Comparison of ENCODE assay signal across 10 mouse cellular contexts in genomic region chr12:83112283-83112682, GRCm38 (mm10).
DNase-seq lines count a peak whose midpoint lies in the region; ATAC-seq lines count a peak whose summit lies in the region.
"Had no signal": no experiment of that assay in that cellular context is flagged by ENCODE, and none has a peak within 500 bp of the region (broad histone marks: within the 10 kb centered on the region; RNA-seq: fewer than 3 reads in every experiment).

No protein-coding gene starts in this region.

- no peak for ATAC-seq in hindbrain, embryonic 13.5 days (ENCODE audit: low FRiP score)
- peak; percentile 34; the same call in 1 of the 2 replicates for ATAC-seq in neural tube, embryonic 15.5 days (ENCODE audit: low FRiP score)
- ATAC-seq: CD4-positive, CD25-positive, alpha-beta regulatory T cell, adult 4 months had no signal

- intact Hi-C loops in heart, postnatal 10 days (cut with DNase I): loop anchor here (1.0 to 5.0 kb wide), 2 partner anchors 39 to 310 kb away; no protein-coding TSS in a partner anchor

- no peaks in the 10 kb centered on the region for H3K27me3 ChIP-seq in heart, embryonic 10.5 days (ENCODE audit: insufficient read depth, poor library complexity, severe bottlenecking)
- H3K27me3 ChIP-seq in hindbrain, embryonic 13.5 days: no peaks in the 10 kb centered on the region
- no peaks in the 10 kb centered on the region for H3K27me3 ChIP-seq in neural tube, embryonic 15.5 days (replicated peaks)

- H3K27ac ChIP-seq in heart, embryonic 10.5 days: 0 out of 2 replicates have a peak overlapping the region, but pooled peaks have one; percentile 25
- 0 out of 2 replicates have a peak overlapping the region, but pooled peaks have one; percentile 20 for H3K27ac ChIP-seq in hindbrain, embryonic 13.5 days
- H3K27ac ChIP-seq in neural tube, embryonic 15.5 days (replicated peaks): no peak overlapping the region
- H3K27ac ChIP-seq: limb, embryonic 13.5 days had no signal

- H3K4me2 ChIP-seq in hindbrain, embryonic 13.5 days: no peak overlapping the region
- no peak overlapping the region for H3K4me2 ChIP-seq in neural tube, embryonic 15.5 days
- H3K4me2 ChIP-seq: limb, embryonic 13.5 days had no signal

- H3K9me3 ChIP-seq in heart, embryonic 10.5 days: no peaks in the 10 kb centered on the region
- no peaks in the 10 kb centered on the region for H3K9me3 ChIP-seq in hindbrain, embryonic 13.5 days
- no peaks in the 10 kb centered on the region for H3K9me3 ChIP-seq in neural tube, embryonic 15.5 days (replicated peaks)
- H3K9me3 ChIP-seq: limb, embryonic 13.5 days had no signal

- WGBS in heart, embryonic 10.5 days: 85% methylated on average over 5 of the region's 5 CpGs
- 86% methylated on average over 5 of the region's 5 CpGs for whole genome bisulfite sequencing in hindbrain, embryonic 13.5 days
- 82% methylated on average over 5 of the region's 5 CpGs for WGBS in neural tube, embryonic 15.5 days

- DNase-seq in heart, embryonic 10.5 days (ENCODE audit: low spot score): no peak
- no peak for DNase-seq in heart, postnatal 10 days
- peak; percentile 40 to 68 for DNase-seq in spleen, postnatal 4 days (ENCODE audit: low spot score in 2 of 2)
- DNase-seq in spleen, adult 12 weeks (ENCODE audit: low spot score): no peak
- DNase-seq in frontal cortex, postnatal 25 days (ENCODE audit: low spot score in 2 of 2): no peak
- no peak for DNase-seq in layer of hippocampus, postnatal 10 days (ENCODE audit: low spot score in 2 of 2)

- peaks cover 41% of the 10 kb centered on the region for H3K4me1 ChIP-seq in heart, embryonic 10.5 days
- peaks cover 32% of the 10 kb centered on the region for H3K4me1 ChIP-seq in hindbrain, embryonic 13.5 days (replicated peaks)
- H3K4me1 ChIP-seq in neural tube, embryonic 15.5 days: peaks cover 24% of the 10 kb centered on the region

- no peak overlapping the region for H3K9ac ChIP-seq in hindbrain, embryonic 13.5 days
- no peak overlapping the region for H3K9ac ChIP-seq in neural tube, embryonic 15.5 days (replicated peaks)
- H3K9ac ChIP-seq: limb, embryonic 13.5 days had no signal

- no peaks in the 10 kb centered on the region for H3K36me3 ChIP-seq in heart, embryonic 10.5 days
- H3K36me3 ChIP-seq in hindbrain, embryonic 13.5 days: no peaks in the 10 kb centered on the region
- H3K36me3 ChIP-seq in neural tube, embryonic 15.5 days: no peaks in the 10 kb centered on the region
- H3K36me3 ChIP-seq: limb, embryonic 13.5 days had no signal

- H3K4me3 ChIP-seq in heart, embryonic 10.5 days: no peak overlapping the region
- H3K4me3 ChIP-seq in hindbrain, embryonic 13.5 days: no peak overlapping the region
- no peak overlapping the region for H3K4me3 ChIP-seq in neural tube, embryonic 15.5 days (replicated peaks)
- H3K4me3 ChIP-seq: limb, embryonic 13.5 days had no signal

Comparison
In these comparisons a context has a peak if more than half of its experiments do, and no peak if none do; other contexts are left out.
1. DNase-seq: peak in spleen, postnatal 4 days (2 of 2); none in heart, embryonic 10.5 days (single experiment), heart, postnatal 10 days (0 of 2), spleen, adult 12 weeks (single experiment), frontal cortex, postnatal 25 days (0 of 2) and layer of hippocampus, postnatal 10 days (0 of 2).